Comparison of ENCODE assay signal across 19 mouse cellular contexts in genomic region chr2:11390667-11391334, GRCm38 (mm10).
A peak's percentile ranks its signal among the peaks of the same experiment; 100 is the strongest.
DNase-seq lines count a peak whose midpoint lies in the region; ATAC-seq and TF ChIP-seq lines count a peak whose summit lies in the region.
"Had no signal": no experiment of that assay in that cellular context is flagged by ENCODE, and none has a peak within 500 bp of the region (broad histone marks: within the 10 kb centered on the region; RNA-seq: fewer than 3 reads in every experiment).

No protein-coding gene starts in this region.

- H3K9ac ChIP-seq in lung, postnatal 0 days (replicated peaks; ENCODE audit: low read depth), result no peak overlapping the region
- H3K9ac ChIP-seq: embryonic facial prominence, embryonic 13.5 days; stomach, embryonic 15.5 days had no signal

- H3K4me2 ChIP-seq in lung, postnatal 0 days (replicated peaks; ENCODE audit: low read depth, low read length), result no peak overlapping the region
- H3K4me2 ChIP-seq in myocyte (ENCODE audit: low read depth), result no peak overlapping the region
- H3K4me2 ChIP-seq: embryonic facial prominence, embryonic 13.5 days; stomach, embryonic 15.5 days had no signal

- H3K9me3 ChIP-seq in lung, postnatal 0 days (ENCODE audit: low read length), result no peaks in the 10 kb centered on the region
- H3K9me3 ChIP-seq: embryonic facial prominence, embryonic 13.5 days; stomach, embryonic 15.5 days had no signal

- H3K79me2 ChIP-seq in myocyte (ENCODE audit: control insufficient read depth, insufficient read depth), result no peaks in the 10 kb centered on the region

- H3K27ac ChIP-seq in lung, postnatal 0 days (ENCODE audit: low read length), result no peak overlapping the region
- peak overlapping the region; percentile 27; the same call in 1 of the 2 replicates for H3K27ac ChIP-seq in bone marrow, adult 2 months (ENCODE audit: control insufficient read depth, insufficient read depth, low read depth, low read length, poor library complexity)
- H3K27ac ChIP-seq: embryonic facial prominence, embryonic 13.5 days; stomach, embryonic 15.5 days had no signal

- H3K4me1 ChIP-seq in lung, postnatal 0 days (ENCODE audit: insufficient read depth, low read depth, low read length), result no peaks in the 10 kb centered on the region
- H3K4me1 ChIP-seq in bone marrow, adult 2 months (ENCODE audit: control insufficient read depth, insufficient read depth, low read length), result peaks cover 4% of the 10 kb centered on the region
- H3K4me1 ChIP-seq: embryonic facial prominence, embryonic 13.5 days; stomach, embryonic 15.5 days had no signal

- DNase-seq in lung, postnatal 0 days (ENCODE audit: low spot score), result peak; percentile 48
- DNase-seq in lung, adult 18-20 months, result no peak
- no peak for DNase-seq in cerebellum, adult 8-10 months
- no peak for DNase-seq in thymus, postnatal 10 days (ENCODE audit: low spot score in 2 of 2)
- DNase-seq in frontal cortex, postnatal 25 days (ENCODE audit: low spot score in 2 of 2), result no peak
- DNase-seq: cerebellum, adult 11 months; cerebellum, postnatal 36 days; heart, postnatal 14 days; kidney, postnatal 10 days; liver; lung, adult 2 months; thymus, postnatal 36 days had no signal

- no peak overlapping the region for H3ac ChIP-seq in myocyte (ENCODE audit: control insufficient read depth, insufficient read length)

- TF ChIP-seq EP300 in lung, postnatal 0 days (IDR thresholded peaks at IDR 0.05), result no peak

- no peak for TF ChIP-seq CTCF in lung, postnatal 0 days (IDR thresholded peaks at IDR 0.05)
- TF ChIP-seq CTCF in bone marrow, adult 2 months (IDR thresholded peaks at IDR 0.05; ENCODE audit: control insufficient read depth, insufficient read depth, low read length), result no peak

- ATAC-seq in lung, postnatal 0 days, result peak; percentile 23
- ATAC-seq in hematopoietic stem cell, adult 5-6 weeks (replicated peaks in 1 of 2; ENCODE audit: insufficient read depth in 1 of 2, low FRiP score in 2 of 2, low TSS enrichment in 1 of 2, low read depth in 1 of 2, poor library complexity in 2 of 2, severe bottlenecking in 2 of 2), result peak; percentile 37 to 74
- ATAC-seq: intestine, postnatal 0 days had no signal

- no peaks in the 10 kb centered on the region for H3K36me3 ChIP-seq in lung, postnatal 0 days (ENCODE audit: insufficient read depth, low read length)
- H3K36me3 ChIP-seq in myocyte (ENCODE audit: control insufficient read depth, insufficient read depth), result no peaks in the 10 kb centered on the region
- H3K36me3 ChIP-seq: embryonic facial prominence, embryonic 13.5 days; stomach, embryonic 15.5 days had no signal

- WGBS in lung, postnatal 0 days, result 53% methylated on average over 6 of the region's 6 CpGs
- 6% methylated on average over 6 of the region's 6 CpGs for WGBS in bone marrow, adult 2 months

- TF ChIP-seq POLR2A in bone marrow, adult 2 months (IDR thresholded peaks at IDR 0.05; ENCODE audit: borderline replicate concordance, control insufficient read depth, low read depth, low read length), result no peak
- no peak for TF ChIP-seq POLR2A in myocyte (IDR thresholded peaks at IDR 0.05; ENCODE audit: insufficient read length, low read depth)

- no peaks in the 10 kb centered on the region for H3K27me3 ChIP-seq in lung, postnatal 0 days (replicated peaks; ENCODE audit: insufficient read depth, low read length)
- H3K27me3 ChIP-seq in myocyte (ENCODE audit: control insufficient read depth, insufficient read depth, insufficient read length), result no peaks in the 10 kb centered on the region
- H3K27me3 ChIP-seq: embryonic facial prominence, embryonic 13.5 days; megakaryocyte, embryonic 14.5 days; stomach, embryonic 15.5 days had no signal

- no peak overlapping the region for H3K4me3 ChIP-seq in lung, postnatal 0 days (ENCODE audit: low read depth, low read length)
- H3K4me3 ChIP-seq in bone marrow, adult 2 months (replicated peaks; ENCODE audit: control insufficient read depth, low read depth, low read length), result no peak overlapping the region
- H3K4me3 ChIP-seq in myocyte, result no peak overlapping the region
- H3K4me3 ChIP-seq: embryonic facial prominence, embryonic 13.5 days; megakaryocyte, embryonic 14.5 days; stomach, embryonic 15.5 days had no signal

TF ChIP-seq in myocyte, 11 proteins besides CTCF, POLR2A, EP300 and RAD21:
- TF ChIP-seq CEBPB (IDR thresholded peaks at IDR 0.05; ENCODE audit: insufficient read depth, poor library complexity, severe bottlenecking) (no peak), USF1 (IDR thresholded peaks at IDR 0.05; ENCODE audit: low read depth) (no peak), MYOD1 (IDR thresholded peaks at IDR 0.05; ENCODE audit: control insufficient read depth in 1 of 3, insufficient read length in 2 of 3, low read depth in 2 of 3) (peak; percentile 25 to 61 (median 51))
